Mouse (Mus musculus) layer of hippocampus, adult 2 months (tissue): ENCODE measurements at regions not wholly inside any gene's neighbourhood (a gene's known extent, or its start where the extent isn't known, plus 50 kb on each side); places are given as distances from the start of the nearest gene placed in this dataset.
"Not testable (repeated sequence)": the region's sequence is repeated elsewhere in the genome, so short reads cannot be mapped to it uniquely, and the experiment has no call there.

Experiments
- DNase-seq, 2 experiments: peaks; one replicate each; pipeline ENCODE4 v3.0.0; 2022; ENCODE audit warnings: low spot score in 2 of 2
- H3K27ac ChIP-seq: fragments of 200-600 bp; 2 replicates; pipeline ENCODE4 v1.8.1; 2022
- H3K4me3 ChIP-seq: fragments of 200-600 bp; 2 replicates; pipeline ENCODE4 v1.8.1; 2022; ENCODE audit warnings: mild to moderate bottlenecking
- CTCF ChIP-seq: fragments of 200-600 bp; conservative IDR thresholded peaks from 2 replicates; pipeline ENCODE4 v1.8.1; 2022; ENCODE audit warnings: antibody characterized with exemption, mild to moderate bottlenecking, moderate library complexity

DNA sequence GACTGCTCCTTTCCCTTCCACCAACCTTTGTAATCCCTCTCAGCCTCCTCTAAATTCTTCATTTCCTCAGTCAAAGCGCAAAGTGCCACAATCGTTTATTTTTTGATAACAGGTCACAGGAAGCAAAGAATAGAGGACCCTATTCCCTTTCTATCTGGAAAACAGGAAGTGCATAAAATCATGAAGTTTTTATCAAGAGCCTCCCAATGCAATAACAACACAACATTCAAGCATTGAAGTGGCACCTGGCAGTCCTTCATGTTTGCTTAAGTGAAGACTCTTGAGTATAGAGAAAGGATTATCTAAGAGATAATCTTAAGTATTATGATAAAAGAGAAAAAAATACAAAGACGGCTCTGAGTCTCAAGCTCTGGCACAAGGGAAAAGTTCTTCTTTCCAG is 111.9 kb downstream of the Ibtk start:
- DNase-seq: no peak
- no peak for TF ChIP-seq CTCF
- no peak overlapping the region for H3K27ac ChIP-seq
- no peak overlapping the region for H3K4me3 ChIP-seq

- DNase-seq: no peak
- Histone ChIP-seq H3K27ac (no peak overlapping the region), H3K4me3 (no peak overlapping the region)
- TF ChIP-seq CTCF: no peak
These were observed 113.0 kb downstream of the Ibtk start for GRCm38 (mm10) chr9:85636131-85636447.

GRCm38 (mm10) chr9:85635438-85636130 is 113.5 kb downstream of the Ibtk start:
- TF ChIP-seq CTCF: no peak
- Histone ChIP-seq H3K27ac (no peak overlapping the region), H3K4me3 (no peak overlapping the region)
- no peak for DNase-seq

DNA sequence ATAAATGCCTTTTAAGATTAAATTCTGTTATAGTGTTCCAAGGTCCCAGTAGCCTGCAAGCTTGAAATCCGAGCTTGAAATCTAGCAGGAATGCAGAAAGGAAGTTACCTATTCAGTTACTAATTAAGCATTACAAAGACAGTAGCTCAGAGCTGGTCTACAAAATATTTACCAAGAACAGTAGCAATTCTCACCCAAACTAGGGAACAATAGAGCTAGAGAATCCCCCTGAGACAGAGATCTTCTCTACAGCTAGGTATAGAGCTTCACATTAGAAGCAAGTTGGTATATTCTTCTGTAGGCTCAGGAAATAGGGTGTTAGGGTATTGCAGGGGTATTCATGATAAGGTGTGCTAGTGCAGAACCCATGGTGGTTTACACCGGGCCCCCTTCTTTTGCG is 114.3 kb downstream of the Ibtk start:
- DNase-seq, H3K4me3 ChIP-seq, H3K27ac ChIP-seq: not testable (repeated sequence)

DNA sequence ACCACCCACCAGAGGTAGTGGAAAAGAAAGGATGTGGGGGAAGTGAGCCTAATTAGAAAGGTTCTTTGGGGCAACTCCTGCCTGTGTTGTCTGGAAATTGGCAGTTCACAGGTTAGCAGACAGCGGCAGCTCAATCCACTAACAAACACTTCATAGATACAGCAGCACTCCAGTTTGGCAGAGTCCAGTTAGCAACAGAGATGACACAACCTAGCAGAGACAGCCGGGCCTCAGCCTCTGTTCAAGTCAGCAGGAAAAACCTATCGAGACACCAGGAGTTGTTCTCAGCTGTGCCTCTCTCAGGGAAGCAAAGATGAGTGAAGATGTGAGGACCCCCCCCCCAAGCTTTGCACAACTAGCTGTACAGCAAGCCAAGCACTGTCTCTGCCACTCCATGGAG is 131.2 kb downstream of the Ibtk start:
- no peak overlapping the region for H3K4me3 ChIP-seq
- H3K27ac ChIP-seq: no peak overlapping the region
- TF ChIP-seq CTCF: no peak
- DNase-seq: no peak

GRCm38 (mm10) chr9:85617177-85617777 is 131.9 kb downstream of the Ibtk start:
- DNase-seq: no peak
- no peak for TF ChIP-seq CTCF
- Histone ChIP-seq H3K27ac (no peak overlapping the region), H3K4me3 (no peak overlapping the region)

GRCm38 (mm10) chr9:85616266-85616869 is 132.8 kb downstream of the Ibtk start:
- DNase-seq: no peak
- TF ChIP-seq CTCF: no peak
- no peak overlapping the region for H3K27ac ChIP-seq
- no peak overlapping the region for H3K4me3 ChIP-seq

GRCm38 (mm10) chr9:85609152-85609551 is 140.0 kb downstream of the Ibtk start:
- peak; percentile 56 to 81 for DNase-seq
- TF ChIP-seq CTCF: no peak
- H3K4me3 ChIP-seq: no peak overlapping the region
- no peak overlapping the region for H3K27ac ChIP-seq

- peak in 1 of 2 experiments; percentile 19 for DNase-seq
- Histone ChIP-seq H3K27ac (no peak overlapping the region), H3K4me3 (no peak overlapping the region)
- TF ChIP-seq CTCF: peak; percentile 68
These were observed 152.2 kb downstream of the Ibtk start for GRCm38 (mm10) chr9:85596959-85597358.

GRCm38 (mm10) chr9:85593867-85594266 is 155.3 kb downstream of the Ibtk start:
- no peak overlapping the region for H3K27ac ChIP-seq
- TF ChIP-seq CTCF: no peak
- no peak for DNase-seq
- H3K4me3 ChIP-seq: no peak overlapping the region

DNA sequence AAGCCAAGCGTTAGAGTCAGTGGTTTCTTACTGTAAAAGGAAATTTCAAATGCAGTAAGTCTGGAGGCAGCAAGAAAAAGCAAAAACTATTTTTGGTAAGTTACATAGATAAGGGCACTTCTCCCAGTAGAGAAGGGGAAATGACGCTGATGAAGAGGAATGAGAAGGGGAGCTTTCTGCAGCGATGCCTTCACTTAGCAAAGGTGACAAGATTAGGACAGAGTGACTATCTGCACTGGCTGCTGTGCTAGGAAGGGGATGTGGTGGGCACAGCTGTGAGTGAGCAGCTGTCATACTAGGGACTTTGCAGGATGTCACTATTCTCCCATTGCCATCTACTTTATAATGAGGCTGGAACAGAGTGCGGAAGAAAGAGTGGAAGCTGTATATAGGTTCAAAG is 156.5 kb downstream of the Ibtk start:
- no peak overlapping the region for H3K4me3 ChIP-seq
- DNase-seq: no peak
- no peak for TF ChIP-seq CTCF
- no peak overlapping the region for H3K27ac ChIP-seq

DNA sequence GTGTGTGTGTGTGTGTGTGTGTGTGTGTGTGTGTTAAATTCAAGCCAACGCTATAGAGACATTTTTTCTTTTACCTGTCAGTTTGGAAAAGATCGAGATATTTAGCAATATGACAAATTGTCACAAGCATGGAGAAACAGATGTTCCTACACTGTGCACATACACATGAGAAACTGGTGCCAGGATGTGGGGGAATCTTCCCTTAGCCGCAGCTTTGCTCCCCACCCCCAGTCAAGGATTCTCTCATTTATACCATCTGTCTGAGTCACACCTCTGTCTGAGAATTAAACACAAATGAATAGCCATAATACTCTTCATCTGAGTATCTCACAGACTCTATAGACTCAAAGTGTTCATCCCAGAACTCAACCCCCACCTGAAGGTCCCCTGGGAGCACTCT is 159.9 kb downstream of the Ibtk start:
- no peak for TF ChIP-seq CTCF
- DNase-seq: no peak
- no peak overlapping the region for H3K4me3 ChIP-seq
- no peak overlapping the region for H3K27ac ChIP-seq

DNA sequence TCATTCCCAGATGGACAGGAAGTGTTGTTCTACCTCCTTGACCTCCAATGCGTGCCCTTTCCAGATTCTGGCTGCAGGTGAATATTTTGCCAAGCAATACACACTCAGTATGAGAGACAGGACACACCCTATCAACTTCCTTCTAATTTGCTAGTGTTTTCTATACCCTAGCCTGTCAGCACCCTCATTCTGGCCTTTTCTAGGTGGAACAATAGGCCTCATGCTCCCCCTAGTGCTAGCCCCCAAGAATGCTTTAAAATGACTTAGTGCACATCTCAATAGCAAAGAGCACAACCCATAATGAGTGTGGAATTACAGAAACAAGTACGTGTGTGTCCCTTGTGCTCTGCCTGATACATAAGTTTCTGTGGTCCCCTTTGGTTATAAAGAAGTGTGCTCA is 161.1 kb downstream of the Ibtk start:
- peak; percentile 3 to 31 for DNase-seq
- H3K4me3 ChIP-seq: no peak overlapping the region
- no peak overlapping the region for H3K27ac ChIP-seq
- peak; percentile 76 for TF ChIP-seq CTCF

GRCm38 (mm10) chr9:85581028-85581595 is 168.0 kb downstream of the Ibtk start:
- no peak for TF ChIP-seq CTCF
- no peak overlapping the region for H3K4me3 ChIP-seq
- DNase-seq: no peak
- H3K27ac ChIP-seq: no peak overlapping the region
